Mouse (Mus musculus) liver, embryonic 14.5 days (tissue): ENCODE results near the gene Abcf2. TPM values are rescaled to one million over a fixed set of nuclear protein-coding genes. Genes with fewer than 3 reads are reported as not detected.

Source experiments
- ATAC-seq: fragments of 200-750 bp; cut with Nextera tagmentation; 2 replicates; pipeline ENCODE4 v1.8.0; 2017; ENCODE audit warnings: moderate number of reproducible peaks, mild to moderate bottlenecking, moderate library complexity; ENCODE audit not compliant: insufficient read depth
- DNase-seq, 3 experiments: peaks; one replicate each; pipeline ENCODE4 v3.0.0-alpha.2; 2012 to 2013; ENCODE audit warnings: low read depth in 3 of 3, low spot score in 3 of 3
- H3K27ac ChIP-seq: fragments of 300-500 bp; sonication (generic); 2 replicates; pipeline ENCODE4 v1.5.1; 2014; ENCODE audit warnings: moderate library complexity, mild to moderate bottlenecking, control low read depth, inconsistent platforms
- H3K27me3 ChIP-seq: fragments of 300-500 bp; sonication (generic); 2 replicates; pipeline ENCODE4 v1.6.1; 2014; ENCODE audit warnings: mild to moderate bottlenecking, low read length, moderate library complexity; ENCODE audit not compliant: control insufficient read depth, insufficient read depth
- H3K36me3 ChIP-seq: fragments of 300-500 bp; sonication (generic); replicated peaks from 2 replicates; pipeline ENCODE4 v1.6.1; 2014; ENCODE audit warnings: low read depth; ENCODE audit not compliant: control insufficient read depth, insufficient read depth
- H3K4me1 ChIP-seq, 2 experiments: fragments of 200-500 bp in 1 of 2; fragments of 300-500 bp in 1 of 2; sonication (generic) in 1 of 2; replicated peaks; 2 replicates each; pipeline ENCODE4 v1.6.1; 2012 to 2014; ENCODE audit warnings: antibody characterized with exemption in 1 of 2, inconsistent platforms in 1 of 2, low read length in 1 of 2; ENCODE audit not compliant: control insufficient read depth in 2 of 2, insufficient read depth in 2 of 2
- H3K4me2 ChIP-seq: fragments of 300-500 bp; sonication (generic); 2 replicates; pipeline ENCODE4 v1.6.1; 2014; ENCODE audit warnings: low read depth, mild to moderate bottlenecking, control low read depth, moderate library complexity
- H3K4me3 ChIP-seq, 2 experiments: fragments of 200-500 bp in 1 of 2; fragments of 300-500 bp in 1 of 2; sonication (generic) in 1 of 2; 2 replicates each; pipeline ENCODE4 v1.5.1; 2012 to 2014; ENCODE audit warnings: low read depth in 2 of 2, low read length in 2 of 2, mild to moderate bottlenecking in 2 of 2, control low read depth in 1 of 2, inconsistent platforms in 1 of 2, moderate library complexity in 1 of 2; ENCODE audit not compliant: insufficient read depth in 1 of 2
- H3K9ac ChIP-seq: fragments of 300-500 bp; sonication (generic); replicated peaks from 2 replicates; pipeline ENCODE4 v1.6.1; 2014; ENCODE audit warnings: mild to moderate bottlenecking, control low read depth, moderate library complexity
- H3K9me3 ChIP-seq: fragments of 300-500 bp; sonication (generic); 2 replicates; pipeline ENCODE4 v1.6.1; 2016; ENCODE audit warnings: low read length, mixed read lengths; ENCODE audit not compliant: control insufficient read depth
- CTCF ChIP-seq: IDR thresholded peaks from 2 replicates; pipeline ENCODE4 v1.5.1; 2016; ENCODE audit warnings: antibody characterized with exemption, low read depth, control low read depth
- EP300 ChIP-seq: IDR thresholded peaks from 2 replicates; pipeline ENCODE4 v1.6.1; 2016; ENCODE audit warnings: antibody characterized with exemption, low read depth
- WGBS: fragments of 180-500 bp; shearing (Covaris S2); extraction: QIAGEN DNeasy Blood & Tissue Kit; methylation state at CpG from one replicate; pipeline ENCODE4 v1.1.7; 2014; ENCODE audit not compliant: insufficient replicate concordance; 5-methylcytosine and 5-hydroxymethylcytosine counted together
- polyA plus RNA-seq, 2 experiments: library from polyadenylated mRNA; depleted of rRNA in 1 of 2; stranded (reverse) in 1 of 2; unstranded in 1 of 2; fragments of >200 nt; fragmentation: Nextera tagmentation in 1 of 2; extraction: Ambion mirVana in 1 of 2; gene quantifications; 2 replicates each; pipeline versions ENCODE4 v1.2.1 to v1.2.3; 2012 to 2014

The Abcf2 gene
- polyA plus RNA-seq, 2 experiments: 33.6 to 50.9 TPM

- H3K36me3 ChIP-seq: no peaks in the 10 kb centered on the region
- DNase-seq (no peak), ATAC-seq (no peak)
- H3K27ac ChIP-seq: no peak overlapping the region
- H3K4me3 ChIP-seq: no peak overlapping the region
- peaks cover 0 to 3% of the 10 kb centered on the region in 2 experiments; a peak in 1 of 4 replicates for H3K4me1 ChIP-seq
- 65% methylated on average over 14 of the region's 14 CpGs for WGBS
- H3K27me3 ChIP-seq: peaks cover 41% of the 10 kb centered on the region
- H3K9me3 ChIP-seq: no peaks in the 10 kb centered on the region
- no peak overlapping the region for H3K9ac ChIP-seq
- no peak overlapping the region for H3K4me2 ChIP-seq
- TF ChIP-seq EP300 (no peak), CTCF (no peak)
Observed at GRCm38 (mm10) chr5:24595786-24596380, 18.6 kb upstream of the Abcf2 start.

- Histone ChIP-seq H3K4me3 (no peak overlapping the region), H3K9me3 (no peaks in the 10 kb centered on the region), H3K27ac (no peak overlapping the region), H3K4me1 (peaks cover 0 to 3% of the 10 kb centered on the region in 2 experiments; a peak in 1 of 4 replicates), H3K36me3 (no peaks in the 10 kb centered on the region), H3K9ac (no peak overlapping the region), H3K27me3 (peaks cover 35% of the 10 kb centered on the region), H3K4me2 (no peak overlapping the region)
- WGBS: 59% methylated on average over 5 of the region's 5 CpGs
- ATAC-seq (no peak), DNase-seq (no peak)
- no peak for TF ChIP-seq CTCF
- TF ChIP-seq EP300: no peak
Observed at GRCm38 (mm10) chr5:24595261-24595660, 18.0 kb upstream of the Abcf2 start.

DNA sequence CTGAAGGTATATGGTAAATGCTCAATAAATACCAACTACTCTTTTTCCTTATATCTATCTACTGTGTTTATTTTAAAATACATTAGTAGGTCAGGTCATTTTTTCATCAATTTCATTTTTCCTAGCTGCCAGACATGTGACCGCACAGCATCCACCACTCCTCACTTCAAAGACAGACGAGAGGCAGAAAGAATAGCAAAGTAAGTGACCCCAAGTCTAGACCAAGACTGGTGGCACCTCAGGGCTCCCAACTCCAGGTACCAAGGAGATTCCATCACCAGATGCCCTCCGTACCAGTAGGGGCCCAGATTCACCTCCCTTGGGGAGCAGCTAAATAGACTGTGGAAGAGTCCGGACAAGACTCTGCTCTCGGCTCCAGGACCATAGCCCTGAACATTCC lies 17.1 kb upstream of the Abcf2 start:
- no peak overlapping the region for H3K4me2 ChIP-seq
- H3K9ac ChIP-seq: no peak overlapping the region
- no peak overlapping the region for H3K4me3 ChIP-seq
- TF ChIP-seq EP300: no peak
- TF ChIP-seq CTCF: no peak
- H3K27ac ChIP-seq: no peak overlapping the region
- ATAC-seq (no peak), DNase-seq (no peak)
- H3K4me1 ChIP-seq: peaks cover 0 to 3% of the 10 kb centered on the region in 2 experiments; a peak in 1 of 4 replicates
- peaks cover 25% of the 10 kb centered on the region for H3K27me3 ChIP-seq
- H3K9me3 ChIP-seq: no peaks in the 10 kb centered on the region
- no peaks in the 10 kb centered on the region; the same call in 1 of the 2 replicates for H3K36me3 ChIP-seq
- 67% methylated on average over 5 of the region's 5 CpGs for WGBS

- ATAC-seq: no peak
- 71% methylated on average over 10 of the region's 10 CpGs for WGBS
Observed at GRCm38 (mm10) chr5:24593928-24594327, 16.7 kb upstream of the Abcf2 start.

DNA sequence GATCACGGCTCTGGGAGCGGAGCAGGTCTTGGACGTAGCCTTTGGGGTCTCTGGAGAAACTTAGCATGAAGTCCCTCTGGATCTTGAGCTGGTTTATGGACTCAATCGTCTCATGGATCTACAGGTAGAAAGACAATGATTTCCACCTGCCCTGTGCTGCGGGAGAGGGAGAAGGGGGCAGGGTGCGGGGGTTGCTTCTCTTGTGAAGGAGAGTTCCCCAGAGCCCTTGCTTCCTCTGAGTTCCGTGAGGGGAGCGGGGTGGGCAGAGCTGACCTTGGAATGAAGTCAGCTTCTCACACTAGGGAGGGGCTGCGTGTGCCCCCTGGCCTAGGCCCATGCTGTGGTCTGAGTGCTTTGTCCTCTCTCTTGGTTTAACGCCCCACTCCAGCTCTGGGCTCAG lies 16.0 kb upstream of the Abcf2 start:
- Histone ChIP-seq H3K27ac (no peak overlapping the region), H3K9ac (no peak overlapping the region), H3K27me3 (peaks cover 14% of the 10 kb centered on the region), H3K4me1 (peaks cover 0 to 3% of the 10 kb centered on the region in 2 experiments; a peak in 1 of 4 replicates), H3K4me3 (no peak overlapping the region), H3K9me3 (no peaks in the 10 kb centered on the region), H3K36me3 (peaks cover 3% of the 10 kb centered on the region; the same call in 1 of the 2 replicates), H3K4me2 (no peak overlapping the region)
- DNase-seq (no peak), ATAC-seq (no peak)
- TF ChIP-seq CTCF: no peak
- no peak for TF ChIP-seq EP300
- whole genome bisulfite sequencing: 72% methylated on average over 10 of the region's 10 CpGs

More at GRCm38 (mm10) chr5:24593928-24594327, 16.7 kb upstream of the Abcf2 start:
- TF ChIP-seq EP300 (no peak), CTCF (no peak)
- H3K9me3 ChIP-seq: no peaks in the 10 kb centered on the region
- no peak for DNase-seq
- no peak overlapping the region for H3K27ac ChIP-seq
- no peak overlapping the region for H3K4me2 ChIP-seq
- H3K36me3 ChIP-seq: no peaks in the 10 kb centered on the region; the same call in 1 of the 2 replicates
- H3K27me3 ChIP-seq: peaks cover 21% of the 10 kb centered on the region
- H3K4me3 ChIP-seq: no peak overlapping the region
- H3K9ac ChIP-seq: no peak overlapping the region
- H3K4me1 ChIP-seq: peaks cover 0 to 3% of the 10 kb centered on the region in 2 experiments; a peak in 1 of 4 replicates
